Mouse (Mus musculus) heart, embryonic 13.5 days (tissue): ENCODE measurements at regions not wholly inside any gene's neighbourhood (a gene's known extent, or its start where the extent isn't known, plus 50 kb on each side); places are given as distances from the start of the nearest gene placed in this dataset.

ENCODE experiments used
- ATAC-seq: fragments of 200-750 bp; cut with Nextera tagmentation; 2 replicates; pipeline ENCODE4 v1.8.0; 2017; ENCODE audit warnings: moderate TSS enrichment; ENCODE audit not compliant: insufficient number of reproducible peaks, low FRiP score, low TSS enrichment; ENCODE audit errors: extremely low read depth
- H3K27ac ChIP-seq: fragments of 300-500 bp; sonication (generic); replicated peaks from 2 replicates; pipeline ENCODE4 v1.5.1; 2015; ENCODE audit warnings: moderate library complexity, mild to moderate bottlenecking, inconsistent platforms
- H3K27me3 ChIP-seq: fragments of 300-500 bp; sonication (generic); replicated peaks from 2 replicates; pipeline ENCODE4 v1.6.1; 2015; ENCODE audit warnings: mild to moderate bottlenecking, inconsistent platforms
- H3K36me3 ChIP-seq: fragments of 300-500 bp; sonication (generic); 2 replicates; pipeline ENCODE4 v1.6.1; 2015; ENCODE audit warnings: mild to moderate bottlenecking, inconsistent platforms
- H3K4me1 ChIP-seq: fragments of 300-500 bp; sonication (generic); 2 replicates; pipeline ENCODE4 v1.6.1; 2015; ENCODE audit warnings: inconsistent platforms
- H3K4me2 ChIP-seq: fragments of 300-500 bp; sonication (generic); 2 replicates; pipeline ENCODE4 v1.6.1; 2015; ENCODE audit warnings: inconsistent platforms, mild to moderate bottlenecking, moderate library complexity
- H3K4me3 ChIP-seq: fragments of 300-500 bp; sonication (generic); 2 replicates; pipeline ENCODE4 v1.5.1; 2015; ENCODE audit warnings: moderate library complexity, mild to moderate bottlenecking, inconsistent platforms
- H3K9ac ChIP-seq: fragments of 300-500 bp; sonication (generic); 2 replicates; pipeline ENCODE4 v1.6.1; 2015; ENCODE audit warnings: inconsistent platforms, mild to moderate bottlenecking, moderate library complexity
- H3K9me3 ChIP-seq: fragments of 300-500 bp; sonication (generic); 2 replicates; pipeline ENCODE4 v1.6.1; 2016; ENCODE audit warnings: inconsistent platforms
- WGBS: fragments of 180-500 bp; shearing (Covaris S2); methylation state at CpG from one replicate; pipeline ENCODE4 v1.1.7; 2015; ENCODE audit warnings: mixed read lengths; 5-methylcytosine and 5-hydroxymethylcytosine counted together

DNA sequence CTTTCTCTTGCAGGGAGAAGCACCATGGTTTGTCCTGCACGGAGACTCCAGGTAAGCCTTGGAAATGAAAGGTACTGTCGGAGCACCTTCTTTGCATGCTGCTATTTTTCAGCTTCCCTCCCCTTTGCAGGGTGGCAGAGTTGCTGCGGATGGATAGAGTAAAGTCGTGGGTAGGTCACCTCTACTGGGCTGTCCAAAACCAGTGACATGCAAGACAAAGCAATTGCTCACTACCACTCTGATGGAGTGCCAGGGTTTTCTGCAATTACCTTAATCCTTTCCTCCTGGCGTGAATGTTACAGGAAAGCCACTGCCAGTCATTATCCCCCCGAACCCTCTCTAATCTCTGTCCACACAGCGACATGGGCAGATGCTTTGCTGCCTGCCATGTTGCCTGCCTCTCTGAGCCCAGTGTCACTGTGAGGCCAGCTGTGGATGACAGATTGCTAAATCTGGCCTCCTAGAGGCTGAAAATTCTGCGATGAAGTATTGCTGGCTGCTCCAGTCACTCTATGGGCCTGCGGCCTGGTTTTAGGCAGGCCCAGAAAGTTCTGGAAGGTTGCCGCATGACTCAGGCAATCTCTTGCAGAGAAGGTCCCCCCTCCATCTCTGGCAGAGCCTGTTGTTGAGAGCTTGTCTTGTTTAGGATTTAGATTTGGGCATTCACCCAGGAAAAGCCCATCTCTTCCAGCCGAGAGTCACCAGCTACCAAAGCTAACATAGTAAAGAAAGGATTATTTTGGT, 54.1 kb upstream of the Sod3 start:
- H3K4me2 ChIP-seq = no peak overlapping the region
- H3K27ac ChIP-seq = no peak overlapping the region
- WGBS = 76% methylated on average over 11 of the region's 11 CpGs
- H3K9me3 ChIP-seq = no peaks in the 10 kb centered on the region
- H3K36me3 ChIP-seq = no peaks in the 10 kb centered on the region
- no peak overlapping the region for H3K4me3 ChIP-seq
- ATAC-seq = no peak
- H3K4me1 ChIP-seq = no peaks in the 10 kb centered on the region
- no peaks in the 10 kb centered on the region for H3K27me3 ChIP-seq
- no peak overlapping the region for H3K9ac ChIP-seq

- Histone ChIP-seq H3K27ac (no peak overlapping the region), H3K9me3 (no peaks in the 10 kb centered on the region), H3K4me2 (no peak overlapping the region), H3K36me3 (no peaks in the 10 kb centered on the region), H3K4me3 (no peak overlapping the region), H3K27me3 (no peaks in the 10 kb centered on the region), H3K4me1 (peaks cover 21% of the 10 kb centered on the region), H3K9ac (no peak overlapping the region)
- 79% methylated on average over 3 of the region's 3 CpGs for WGBS
- ATAC-seq = no peak
These were observed 67.3 kb upstream of the Sod3 start for GRCm38 (mm10) chr5:52296303-52296702.

- H3K9ac ChIP-seq = no peak overlapping the region
- H3K4me1 ChIP-seq = peaks cover 21% of the 10 kb centered on the region
- H3K27ac ChIP-seq = peak overlapping the region; percentile 80
- H3K9me3 ChIP-seq = no peaks in the 10 kb centered on the region
- ATAC-seq = no peak
- H3K27me3 ChIP-seq = no peaks in the 10 kb centered on the region
- no peaks in the 10 kb centered on the region for H3K36me3 ChIP-seq
- H3K4me3 ChIP-seq = no peak overlapping the region
- WGBS = 20% methylated on average over 8 of the region's 8 CpGs
- peak overlapping the region; percentile 50 for H3K4me2 ChIP-seq
These were observed 69.1 kb upstream of the Sod3 start for GRCm38 (mm10) chr5:52294466-52294865.

- H3K9me3 ChIP-seq = no peaks in the 10 kb centered on the region
- no peak for ATAC-seq
- H3K4me2 ChIP-seq = no peak overlapping the region
- H3K27ac ChIP-seq = no peak overlapping the region
- H3K4me3 ChIP-seq = no peak overlapping the region
- 71% methylated on average over 1 of the region's 1 CpGs for WGBS
- H3K9ac ChIP-seq = no peak overlapping the region
- H3K27me3 ChIP-seq = no peaks in the 10 kb centered on the region
- no peaks in the 10 kb centered on the region for H3K4me1 ChIP-seq
- no peaks in the 10 kb centered on the region for H3K36me3 ChIP-seq
These were observed 75.3 kb upstream of the Sod3 start for GRCm38 (mm10) chr5:52288319-52288718.

DNA sequence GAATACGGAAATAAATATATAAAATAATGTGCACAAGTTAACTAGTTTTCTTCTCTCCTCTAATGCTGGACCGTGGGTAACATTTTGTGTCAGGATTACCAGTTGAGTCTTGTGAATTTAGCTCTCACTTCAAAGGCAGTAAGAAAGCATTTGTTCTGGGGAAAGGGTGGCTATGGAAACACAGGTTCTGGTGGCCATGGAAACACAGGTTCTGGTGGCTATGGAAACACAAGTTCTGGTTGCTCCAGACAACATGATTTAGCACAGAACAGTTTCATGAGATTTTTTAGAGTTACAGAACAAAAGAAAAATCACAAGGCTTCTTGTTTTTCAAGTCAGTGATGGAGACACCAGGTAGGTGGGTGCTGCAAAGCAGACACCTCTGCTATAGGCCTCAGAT, 82.7 kb upstream of the Sod3 start:
- no peaks in the 10 kb centered on the region for H3K9me3 ChIP-seq
- no peak overlapping the region for H3K9ac ChIP-seq
- no peak overlapping the region for H3K27ac ChIP-seq
- ATAC-seq = no peak
- H3K27me3 ChIP-seq = no peaks in the 10 kb centered on the region
- WGBS = 80% methylated on average over 2 of the region's 2 CpGs
- H3K4me2 ChIP-seq = no peak overlapping the region
- no peaks in the 10 kb centered on the region for H3K4me1 ChIP-seq
- H3K36me3 ChIP-seq = no peaks in the 10 kb centered on the region
- no peak overlapping the region for H3K4me3 ChIP-seq

DNA sequence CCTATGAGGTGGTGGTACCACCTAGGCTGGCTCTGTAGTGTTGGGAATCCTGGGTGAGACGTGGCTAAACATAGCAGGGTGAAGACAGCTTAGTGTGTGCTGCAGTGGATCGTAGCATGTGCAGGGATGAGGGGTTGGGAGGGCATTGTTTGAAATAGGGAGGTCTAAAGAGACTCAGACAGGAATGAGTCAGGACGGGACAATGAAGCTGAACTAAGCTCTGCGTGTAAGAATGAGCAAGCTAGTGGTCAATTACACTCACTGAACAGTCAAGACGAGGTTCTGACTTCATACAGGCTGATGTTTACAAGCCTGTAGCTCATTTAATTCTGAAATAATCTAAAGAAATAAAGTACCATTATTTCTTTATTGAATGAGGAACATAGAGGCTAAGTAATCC, 85.5 kb upstream of the Sod3 start:
- 69% methylated on average over 5 of the region's 5 CpGs for WGBS
- Histone ChIP-seq H3K4me3 (no peak overlapping the region), H3K4me1 (no peaks in the 10 kb centered on the region), H3K36me3 (no peaks in the 10 kb centered on the region), H3K9me3 (no peaks in the 10 kb centered on the region), H3K27me3 (no peaks in the 10 kb centered on the region), H3K9ac (no peak overlapping the region), H3K27ac (no peak overlapping the region), H3K4me2 (no peak overlapping the region)
- ATAC-seq = no peak

GRCm38 (mm10) chr5:52263214-52263613, 72.9 kb upstream of the Dhx15 start:
- Histone ChIP-seq H3K27me3 (no peaks in the 10 kb centered on the region), H3K4me3 (no peak overlapping the region), H3K4me2 (no peak overlapping the region), H3K27ac (no peak overlapping the region), H3K9me3 (no peaks in the 10 kb centered on the region), H3K9ac (no peak overlapping the region), H3K36me3 (no peaks in the 10 kb centered on the region), H3K4me1 (no peaks in the 10 kb centered on the region)
- WGBS = 83% methylated on average over 11 of the region's 11 CpGs
- no peak for ATAC-seq

DNA sequence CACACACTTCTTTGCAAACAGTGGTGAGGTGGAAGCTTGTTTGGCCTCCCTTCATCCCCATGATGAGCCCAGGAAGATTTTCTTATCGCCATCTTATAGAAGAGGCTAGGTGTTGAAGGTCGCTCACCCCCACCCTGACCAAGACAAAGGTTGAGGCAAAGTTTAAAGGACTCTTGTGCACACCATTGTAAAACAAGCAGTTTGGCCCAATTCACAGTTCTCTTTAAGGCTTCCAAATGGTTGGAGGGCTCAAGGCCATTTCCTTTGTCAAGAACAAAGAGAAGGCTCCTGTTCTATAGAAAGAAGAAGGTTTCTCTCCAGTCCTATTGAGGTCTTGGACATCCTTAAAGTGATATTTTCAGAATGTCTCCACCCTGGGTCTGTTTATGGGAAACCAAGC, 67.8 kb upstream of the Dhx15 start:
- 79% methylated on average over 2 of the region's 2 CpGs for WGBS
- Histone ChIP-seq H3K4me2 (no peak overlapping the region), H3K27me3 (no peaks in the 10 kb centered on the region; the same call in 1 of the 2 replicates), H3K9me3 (no peaks in the 10 kb centered on the region), H3K36me3 (no peaks in the 10 kb centered on the region), H3K4me1 (no peaks in the 10 kb centered on the region), H3K4me3 (no peak overlapping the region), H3K27ac (no peak overlapping the region), H3K9ac (no peak overlapping the region)
- no peak for ATAC-seq

GRCm38 (mm10) chr5:52254602-52255071, 64.3 kb upstream of the Dhx15 start:
- ATAC-seq = no peak
- WGBS = 54% methylated on average over 14 of the region's 14 CpGs

DNA sequence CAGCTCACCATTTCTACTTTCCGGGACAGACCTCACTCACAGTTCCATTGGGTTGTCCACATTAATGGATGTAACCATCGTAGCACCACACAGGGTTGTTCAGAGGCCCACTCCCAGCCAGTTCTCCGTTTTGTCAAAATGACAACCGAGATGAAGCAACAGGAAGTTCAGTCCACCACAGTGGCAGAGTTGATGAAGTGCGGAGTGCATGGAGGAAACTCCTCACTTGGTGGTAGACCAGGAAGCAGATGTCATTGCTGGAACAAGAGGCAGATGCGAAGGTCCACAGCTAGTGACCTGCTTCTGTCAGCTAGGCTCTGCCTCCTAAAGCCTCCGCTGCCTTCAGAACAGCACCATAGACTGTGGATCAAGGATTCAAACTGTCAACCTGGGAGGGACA, 59.5 kb upstream of the Dhx15 start:
- ATAC-seq = no peak
- no peak overlapping the region for H3K27ac ChIP-seq
- H3K36me3 ChIP-seq = no peaks in the 10 kb centered on the region
- no peak overlapping the region for H3K4me3 ChIP-seq
- H3K27me3 ChIP-seq = no peaks in the 10 kb centered on the region
- no peak overlapping the region for H3K4me2 ChIP-seq
- H3K9me3 ChIP-seq = no peaks in the 10 kb centered on the region
- no peaks in the 10 kb centered on the region for H3K4me1 ChIP-seq
- H3K9ac ChIP-seq = no peak overlapping the region
- 70% methylated on average over 7 of the region's 7 CpGs for WGBS

More at GRCm38 (mm10) chr5:52254602-52255071, 64.3 kb upstream of the Dhx15 start:
- H3K4me3 ChIP-seq = peak overlapping the region; percentile 9; the same call in 1 of the 2 replicates
- no peaks in the 10 kb centered on the region for H3K9me3 ChIP-seq
- H3K27me3 ChIP-seq = no peaks in the 10 kb centered on the region; the same call in 1 of the 2 replicates
- H3K9ac ChIP-seq = no peak overlapping the region
- no peaks in the 10 kb centered on the region for H3K36me3 ChIP-seq
- H3K4me2 ChIP-seq = peak overlapping the region; percentile 47
- no peak overlapping the region for H3K27ac ChIP-seq
- no peaks in the 10 kb centered on the region for H3K4me1 ChIP-seq

DNA sequence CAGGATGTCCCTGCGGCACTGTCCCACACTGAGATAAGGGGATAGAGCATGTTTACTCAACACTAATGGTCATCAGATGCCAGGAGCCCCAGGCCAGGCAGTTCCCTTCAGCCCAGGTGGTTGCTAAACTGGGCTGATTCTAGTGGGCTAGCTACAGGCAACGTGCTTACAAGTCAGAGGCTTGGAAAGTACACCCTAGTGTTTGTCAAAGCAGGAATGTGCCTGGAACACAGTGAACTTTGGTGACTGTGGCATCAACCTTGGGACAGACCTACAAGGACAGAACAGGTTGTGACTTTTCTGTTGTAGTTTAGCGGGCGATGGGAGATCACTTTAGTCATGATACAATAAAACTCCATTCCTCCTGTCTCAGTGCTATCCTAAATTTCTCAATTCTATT, 53.6 kb upstream of the Dhx15 start:
- Histone ChIP-seq H3K9me3 (no peaks in the 10 kb centered on the region), H3K9ac (no peak overlapping the region), H3K4me1 (no peaks in the 10 kb centered on the region), H3K4me2 (no peak overlapping the region), H3K27me3 (no peaks in the 10 kb centered on the region), H3K36me3 (no peaks in the 10 kb centered on the region), H3K4me3 (no peak overlapping the region), H3K27ac (no peak overlapping the region)
- 63% methylated on average over 4 of the region's 4 CpGs for WGBS
- no peak for ATAC-seq

GRCm38 (mm10) chr5:52242414-52242813, 52.1 kb upstream of the Dhx15 start:
- Histone ChIP-seq H3K4me3 (no peak overlapping the region), H3K4me2 (no peak overlapping the region), H3K9ac (no peak overlapping the region), H3K27ac (no peak overlapping the region), H3K4me1 (peaks cover 8% of the 10 kb centered on the region), H3K36me3 (no peaks in the 10 kb centered on the region), H3K27me3 (no peaks in the 10 kb centered on the region), H3K9me3 (no peaks in the 10 kb centered on the region)
- 76% methylated on average over 2 of the region's 2 CpGs for WGBS
- ATAC-seq = no peak
